Mouse (Mus musculus): Measurements from ENCODE around the gene Adamts12.

- no peak for TF ChIP-seq CTCF (conservative IDR thresholded peaks at IDR 0.05; ENCODE audit: low read length)
- TF ChIP-seq NANOG (IDR thresholded peaks at IDR 0.05; ENCODE audit: borderline replicate concordance, low read length), result no peak
These were observed 306.0 kb downstream of the Adamts12 start for GRCm38 (mm10) chr15:11370477-11371085.

All from E14TG2a.4 (cell line).